Mouse (Mus musculus) liver, embryonic 14.5 days (tissue): ENCODE data around the gene Zbtb16. TPM values are rescaled to one million over a fixed set of nuclear protein-coding genes. Genes with fewer than 3 reads are reported as not detected.

Experiments
- ATAC-seq: fragments of 200-750 bp; cut with Nextera tagmentation; 2 replicates; pipeline ENCODE4 v1.8.0; 2017; ENCODE audit warnings: moderate number of reproducible peaks, mild to moderate bottlenecking, moderate library complexity; ENCODE audit not compliant: insufficient read depth
- DNase-seq, 3 experiments: peaks; one replicate each; pipeline ENCODE4 v3.0.0-alpha.2; 2012 to 2013; ENCODE audit warnings: low read depth in 3 of 3, low spot score in 3 of 3
- H3K27ac ChIP-seq: fragments of 300-500 bp; sonication (generic); 2 replicates; pipeline ENCODE4 v1.5.1; 2014; ENCODE audit warnings: moderate library complexity, mild to moderate bottlenecking, control low read depth, inconsistent platforms
- H3K27me3 ChIP-seq: fragments of 300-500 bp; sonication (generic); 2 replicates; pipeline ENCODE4 v1.6.1; 2014; ENCODE audit warnings: mild to moderate bottlenecking, low read length, moderate library complexity; ENCODE audit not compliant: control insufficient read depth, insufficient read depth
- H3K36me3 ChIP-seq: fragments of 300-500 bp; sonication (generic); replicated peaks from 2 replicates; pipeline ENCODE4 v1.6.1; 2014; ENCODE audit warnings: low read depth; ENCODE audit not compliant: control insufficient read depth, insufficient read depth
- H3K4me1 ChIP-seq, 2 experiments: fragments of 200-500 bp in 1 of 2; fragments of 300-500 bp in 1 of 2; sonication (generic) in 1 of 2; replicated peaks; 2 replicates each; pipeline ENCODE4 v1.6.1; 2012 to 2014; ENCODE audit warnings: antibody characterized with exemption in 1 of 2, inconsistent platforms in 1 of 2, low read length in 1 of 2; ENCODE audit not compliant: control insufficient read depth in 2 of 2, insufficient read depth in 2 of 2
- H3K4me2 ChIP-seq: fragments of 300-500 bp; sonication (generic); 2 replicates; pipeline ENCODE4 v1.6.1; 2014; ENCODE audit warnings: low read depth, mild to moderate bottlenecking, control low read depth, moderate library complexity
- H3K4me3 ChIP-seq, 2 experiments: fragments of 200-500 bp in 1 of 2; fragments of 300-500 bp in 1 of 2; sonication (generic) in 1 of 2; 2 replicates each; pipeline ENCODE4 v1.5.1; 2012 to 2014; ENCODE audit warnings: low read depth in 2 of 2, low read length in 2 of 2, mild to moderate bottlenecking in 2 of 2, control low read depth in 1 of 2, inconsistent platforms in 1 of 2, moderate library complexity in 1 of 2; ENCODE audit not compliant: insufficient read depth in 1 of 2
- H3K9ac ChIP-seq: fragments of 300-500 bp; sonication (generic); replicated peaks from 2 replicates; pipeline ENCODE4 v1.6.1; 2014; ENCODE audit warnings: mild to moderate bottlenecking, control low read depth, moderate library complexity
- H3K9me3 ChIP-seq: fragments of 300-500 bp; sonication (generic); 2 replicates; pipeline ENCODE4 v1.6.1; 2016; ENCODE audit warnings: low read length, mixed read lengths; ENCODE audit not compliant: control insufficient read depth
- CTCF ChIP-seq: IDR thresholded peaks from 2 replicates; pipeline ENCODE4 v1.5.1; 2016; ENCODE audit warnings: antibody characterized with exemption, low read depth, control low read depth
- EP300 ChIP-seq: IDR thresholded peaks from 2 replicates; pipeline ENCODE4 v1.6.1; 2016; ENCODE audit warnings: antibody characterized with exemption, low read depth
- WGBS: fragments of 180-500 bp; shearing (Covaris S2); extraction: QIAGEN DNeasy Blood & Tissue Kit; methylation state at CpG from one replicate; pipeline ENCODE4 v1.1.7; 2014; ENCODE audit not compliant: insufficient replicate concordance; 5-methylcytosine and 5-hydroxymethylcytosine counted together
- polyA plus RNA-seq, 2 experiments: library from polyadenylated mRNA; depleted of rRNA in 1 of 2; stranded (reverse) in 1 of 2; unstranded in 1 of 2; fragments of >200 nt; fragmentation: Nextera tagmentation in 1 of 2; extraction: Ambion mirVana in 1 of 2; gene quantifications; 2 replicates each; pipeline versions ENCODE4 v1.2.1 to v1.2.3; 2012 to 2014

Gene Zbtb16
- polyA plus RNA-seq, 2 experiments = 0.26 to 0.30 TPM

DNA sequence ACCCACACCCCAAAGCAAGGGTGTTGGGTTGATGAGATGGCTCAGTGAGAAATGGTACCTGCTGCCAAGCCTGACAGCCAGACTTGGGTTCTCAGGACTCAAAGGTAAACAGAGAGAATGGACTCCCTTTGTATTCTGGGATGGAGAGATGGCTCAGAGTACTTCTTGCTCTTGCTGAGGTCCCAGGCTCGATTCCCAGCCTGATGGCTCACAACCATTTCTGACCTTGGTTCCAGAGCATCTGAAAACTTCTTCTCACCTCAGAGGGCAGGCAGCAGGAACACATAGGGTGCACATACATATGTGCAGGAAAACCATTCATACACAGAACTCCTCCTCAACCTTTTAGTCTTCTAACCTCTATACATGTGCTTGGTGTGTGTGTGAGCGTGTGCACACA lies 185.2 kb downstream of the Zbtb16 start:
- DNase-seq = no peak
- Histone ChIP-seq H3K4me2 (no peak overlapping the region), H3K36me3 (no peaks in the 10 kb centered on the region), H3K9ac (no peak overlapping the region), H3K27ac (no peak overlapping the region), H3K4me1 (peaks cover 21 to 25% of the 10 kb centered on the region in 2 experiments), H3K4me3 (no peak overlapping the region), H3K27me3 (no peaks in the 10 kb centered on the region), H3K9me3 (no peaks in the 10 kb centered on the region)
- WGBS = 72% methylated on average over 2 of the region's 2 CpGs
- no peak for ATAC-seq
- no peak for TF ChIP-seq CTCF

DNA sequence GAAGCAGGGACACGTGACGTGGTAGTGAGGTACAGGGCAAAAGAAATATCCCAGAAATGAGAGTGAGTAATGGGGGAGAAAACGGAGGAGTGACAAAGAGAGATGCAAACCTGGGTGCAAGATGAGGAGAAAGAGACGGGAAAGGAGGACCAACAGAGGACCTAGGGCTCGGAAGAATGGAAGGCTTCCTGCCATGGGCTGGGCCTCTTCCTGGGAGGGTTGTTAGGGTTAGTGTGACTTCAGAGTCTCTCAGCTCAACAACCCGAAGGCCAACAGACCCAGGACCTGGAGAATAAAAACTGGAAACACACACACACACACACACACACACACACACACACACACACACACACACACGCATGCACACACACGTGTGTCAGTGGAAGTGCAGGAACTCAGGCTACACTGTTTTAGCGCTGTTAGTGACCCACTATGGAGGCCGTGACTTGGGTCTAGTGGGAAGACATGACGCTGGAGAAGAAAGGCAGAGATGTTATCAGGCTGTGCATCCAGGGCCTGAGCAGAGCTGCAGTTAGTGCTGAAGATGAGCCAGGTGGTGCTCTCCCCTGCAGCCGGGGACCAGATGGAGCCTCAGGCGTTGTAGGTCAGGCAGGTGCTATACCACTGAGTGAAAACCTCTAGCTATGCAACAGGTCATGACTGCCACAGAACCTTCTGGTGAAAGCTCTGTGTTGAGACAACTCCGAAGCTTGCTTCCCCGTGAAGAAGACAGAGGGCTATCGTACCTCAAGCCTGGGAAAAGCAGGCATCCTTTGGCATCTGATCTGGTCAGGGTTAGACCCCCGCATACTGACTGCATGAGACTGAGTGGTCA lies 186.0 kb downstream of the Zbtb16 start:
- DNase-seq (no peak), ATAC-seq (no peak)
- Histone ChIP-seq H3K27me3 (no peaks in the 10 kb centered on the region), H3K4me3 (peak overlapping the region; percentile 5 to 38; a peak in 2 of 4 replicates), H3K4me1 (peaks cover 14 to 18% of the 10 kb centered on the region in 2 experiments), H3K4me2 (peak overlapping the region; percentile 76), H3K9me3 (no peaks in the 10 kb centered on the region), H3K36me3 (no peaks in the 10 kb centered on the region), H3K27ac (no peak overlapping the region), H3K9ac (no peak overlapping the region)
- TF ChIP-seq EP300 (no peak), CTCF (no peak)
- WGBS = 33% methylated on average over 17 of the region's 17 CpGs

DNA sequence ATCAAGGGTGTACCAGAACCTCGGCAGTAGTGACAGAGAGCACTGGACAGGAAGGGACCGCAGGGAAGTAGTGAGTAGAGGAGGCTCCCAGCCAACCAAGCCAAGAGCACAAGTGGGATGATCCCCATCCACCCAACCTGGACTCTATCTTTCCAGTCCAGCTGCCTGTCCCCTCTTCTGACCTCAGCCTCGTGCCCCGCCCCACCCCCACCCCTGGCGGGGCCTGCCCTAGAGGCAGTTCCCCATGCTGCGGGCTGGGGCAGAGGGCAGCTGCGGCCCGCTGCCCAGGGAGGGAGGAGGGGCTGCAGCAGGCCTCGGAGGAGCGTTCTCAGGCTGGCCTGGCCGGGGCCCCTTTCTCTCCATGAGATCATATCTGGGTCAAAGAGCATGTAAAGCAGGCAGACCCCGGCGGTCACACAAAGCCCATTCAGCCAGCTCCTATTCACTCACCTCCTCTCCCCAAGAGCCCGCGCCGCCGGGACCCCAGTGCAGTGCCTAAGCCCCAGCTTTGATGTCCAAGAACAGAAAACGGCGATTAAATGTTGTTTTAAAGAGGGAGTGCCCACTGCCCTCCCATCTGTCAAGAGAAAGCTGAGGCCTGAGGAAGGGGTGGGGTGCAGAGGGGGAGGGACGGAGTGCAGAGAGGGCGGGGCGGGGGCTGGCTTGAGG lies 186.8 kb downstream of the Zbtb16 start:
- peak; percentile 74 for ATAC-seq
- Histone ChIP-seq H3K36me3 (no peaks in the 10 kb centered on the region), H3K9me3 (no peaks in the 10 kb centered on the region), H3K4me1 (peaks cover 9 to 10% of the 10 kb centered on the region in 2 experiments), H3K4me2 (peak overlapping the region; percentile 76), H3K27me3 (no peaks in the 10 kb centered on the region), H3K27ac (no peak overlapping the region), H3K9ac (peak overlapping the region; percentile 15), H3K4me3 (peak overlapping the region in 1 of 2 experiments; percentile 38; a peak in 3 of 4 replicates)
- TF ChIP-seq CTCF (no peak), EP300 (no peak)
- WGBS = under 1% methylated on average over 22 of the region's 22 CpGs
- DNase-seq = peak in 2 of 3 experiments; percentile 28 to 37

DNA sequence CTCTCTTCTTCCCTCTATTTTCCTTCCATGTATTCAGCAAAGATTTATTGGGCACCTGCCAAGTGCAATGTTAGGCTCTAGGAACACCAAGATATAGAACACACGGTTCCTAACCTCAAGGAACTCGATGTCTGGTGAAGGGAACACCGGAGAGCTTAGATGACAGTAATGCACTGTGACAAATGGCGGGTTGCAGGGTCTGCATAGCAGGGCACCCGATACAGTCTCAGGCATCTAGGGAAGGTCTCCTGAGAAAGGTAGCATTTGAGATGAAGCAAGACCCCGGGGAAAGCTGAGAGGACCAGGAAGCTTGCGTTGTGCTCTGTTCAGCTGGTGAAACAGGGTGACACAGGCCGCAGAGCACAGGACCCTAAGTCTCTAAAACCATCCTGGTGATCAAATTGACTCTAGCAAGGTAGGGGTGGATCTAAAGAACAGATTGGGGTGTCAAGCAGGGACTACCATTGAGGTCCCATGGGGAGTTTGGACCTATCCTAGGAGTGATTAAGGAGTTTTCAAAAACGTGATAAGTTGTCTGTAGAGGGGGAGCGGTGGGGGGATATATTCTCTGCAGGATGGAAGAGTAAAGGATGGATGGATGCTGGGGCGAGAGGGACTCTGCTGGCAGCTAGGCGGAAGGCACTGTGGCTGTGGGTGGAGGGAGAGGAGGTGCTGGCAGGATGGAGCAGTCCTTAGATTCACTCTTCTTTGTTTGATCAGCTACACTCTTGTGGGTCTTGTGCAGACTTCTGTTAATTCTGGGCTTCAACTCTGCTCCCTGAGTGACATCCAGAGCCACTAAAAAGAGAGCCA lies 187.5 kb downstream of the Zbtb16 start:
- Histone ChIP-seq H3K9ac (no peak overlapping the region; the same call in 1 of the 2 replicates), H3K4me2 (peak overlapping the region; percentile 76), H3K27ac (no peak overlapping the region), H3K4me1 (peaks cover 9 to 10% of the 10 kb centered on the region in 2 experiments), H3K4me3 (no peak overlapping the region), H3K9me3 (no peaks in the 10 kb centered on the region), H3K36me3 (no peaks in the 10 kb centered on the region), H3K27me3 (no peaks in the 10 kb centered on the region)
- DNase-seq (no peak), ATAC-seq (0 out of 2 replicates have a peak, but pooled peaks have one; percentile 7)
- TF ChIP-seq EP300 (no peak), CTCF (no peak)
- 52% methylated on average over 12 of the region's 12 CpGs for WGBS
